Mouse (Mus musculus): ENCODE results near the gene Rbms1.

DNA sequence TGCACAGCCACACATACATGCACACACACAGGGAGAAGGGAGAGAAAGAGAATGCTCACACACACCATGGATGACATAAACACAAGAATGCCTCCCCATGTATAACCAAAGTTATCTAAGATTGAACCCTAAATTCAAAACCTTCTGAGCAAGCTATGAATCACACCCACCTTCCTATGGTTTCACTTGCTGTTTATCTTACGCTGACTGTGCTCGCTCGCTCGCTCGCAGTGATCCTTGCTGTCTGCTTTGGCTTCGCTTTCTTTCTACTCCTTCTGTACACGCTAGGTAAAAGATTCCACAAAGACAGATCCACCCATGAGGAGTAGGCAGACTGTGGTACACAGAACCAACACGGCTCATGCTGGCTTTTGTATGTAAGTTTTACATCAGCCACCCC lies 95.7 kb downstream of the Rbms1 start:
- no peak for TF ChIP-seq CTCF (IDR thresholded peaks at IDR 0.05; ENCODE audit: extremely low read depth, insufficient read depth, insufficient read length, insufficient replicate concordance)
- TF ChIP-seq POLR2A (IDR thresholded peaks at IDR 0.05; ENCODE audit: low read depth, low read length), result no peak
